Mouse (Mus musculus) neural tube, embryonic 14.5 days (tissue): Measurements from ENCODE around the gene Capn11. TPM values are rescaled to one million over a fixed set of nuclear protein-coding genes. Genes with fewer than 3 reads are reported as not detected.

ENCODE experiments used
- ATAC-seq: fragments of 200-750 bp; cut with Nextera tagmentation; 2 replicates; pipeline ENCODE4 v1.8.0; 2017; ENCODE audit warnings: low read depth, mild to moderate bottlenecking, moderate TSS enrichment, moderate library complexity
- H3K27ac ChIP-seq: fragments of 300-500 bp; sonication (generic); 2 replicates; pipeline ENCODE4 v1.5.1; 2014; ENCODE audit warnings: low read depth, mild to moderate bottlenecking, control low read depth, low read length, moderate library complexity, mixed read lengths
- H3K27me3 ChIP-seq: fragments of 300-500 bp; sonication (generic); 2 replicates; pipeline ENCODE4 v1.6.1; 2014; ENCODE audit warnings: low read length; ENCODE audit not compliant: control insufficient read depth, insufficient read depth
- H3K36me3 ChIP-seq: fragments of 300-500 bp; sonication (generic); 2 replicates; pipeline ENCODE4 v1.6.1; 2014; ENCODE audit warnings: low read length, mixed read lengths; ENCODE audit not compliant: control insufficient read depth, insufficient read depth
- H3K4me1 ChIP-seq: fragments of 300-500 bp; sonication (generic); 2 replicates; pipeline ENCODE4 v1.6.1; 2014; ENCODE audit warnings: low read length; ENCODE audit not compliant: control insufficient read depth, insufficient read depth
- H3K4me2 ChIP-seq: fragments of 300-500 bp; sonication (generic); 2 replicates; pipeline ENCODE4 v1.6.1; 2014; ENCODE audit warnings: mild to moderate bottlenecking, low read depth, low read length, control low read depth
- H3K4me3 ChIP-seq: fragments of 300-500 bp; sonication (generic); 2 replicates; pipeline ENCODE4 v1.5.1; 2014; ENCODE audit warnings: low read depth, low read length, control low read depth, mixed read lengths
- H3K9ac ChIP-seq: fragments of 300-500 bp; sonication (generic); replicated peaks from 2 replicates; pipeline ENCODE4 v1.6.1; 2014; ENCODE audit warnings: low read depth, mild to moderate bottlenecking, control low read depth, low read length, mixed read lengths
- H3K9me3 ChIP-seq: fragments of 300-500 bp; sonication (generic); 2 replicates; pipeline ENCODE4 v1.6.1; 2016; ENCODE audit warnings: low read length; ENCODE audit not compliant: control insufficient read depth
- WGBS: fragments of 180-500 bp; shearing (Covaris S2); extraction: QIAGEN DNeasy Blood & Tissue Kit; methylation state at CpG from one replicate; pipeline ENCODE4 v1.1.7; 2014; 5-methylcytosine and 5-hydroxymethylcytosine counted together
- polyA plus RNA-seq: library from polyadenylated mRNA; unstranded; fragments of >200 nt; fragmentation: Nextera tagmentation; extraction: Ambion mirVana; gene quantifications from 2 replicates; pipeline ENCODE4 v1.2.1, GENCODE M21; 2014

Gene Capn11
- polyA plus RNA-seq, 1 experiment from 2014 or later, result not detected

GRCm38 (mm10) chr17:45599446-45600242, 59.5 kb downstream of the Capn11 start, which contains the start of gene Slc29a1:
TSS of gene Slc29a1 (minus strand) at chr17:45599606.
- H3K27me3 ChIP-seq, result peaks cover 6% of the 10 kb centered on the region; the same call in 1 of the 2 replicates
- H3K4me2 ChIP-seq, result peak within 1 kb of the TSS; percentile 48
- H3K36me3 ChIP-seq, result no peaks in the 10 kb centered on the region
- no peaks in the 10 kb centered on the region for H3K9me3 ChIP-seq
- H3K9ac ChIP-seq, result 0 out of 2 replicates have a peak within 1 kb of the TSS, but pooled peaks have one; percentile 18
- 18% methylated on average over 32 of the region's 32 CpGs for WGBS
- ATAC-seq, result no peak
- no peak within 1 kb of the TSS for H3K27ac ChIP-seq
- peak within 1 kb of the TSS; percentile 13 for H3K4me3 ChIP-seq
- peaks cover 24% of the 10 kb centered on the region for H3K4me1 ChIP-seq

GRCm38 (mm10) chr17:45598891-45599290, 60.2 kb downstream of the Capn11 start:
- Histone ChIP-seq H3K27ac (no peak overlapping the region), H3K9ac (no peak overlapping the region), H3K27me3 (peaks cover 6% of the 10 kb centered on the region; the same call in 1 of the 2 replicates), H3K4me1 (peaks cover 30% of the 10 kb centered on the region), H3K4me3 (no peak overlapping the region), H3K4me2 (no peak overlapping the region; the same call in 1 of the 2 replicates), H3K9me3 (no peaks in the 10 kb centered on the region), H3K36me3 (no peaks in the 10 kb centered on the region)
- 46% methylated on average over 3 of the region's 3 CpGs for WGBS
- no peak for ATAC-seq

DNA sequence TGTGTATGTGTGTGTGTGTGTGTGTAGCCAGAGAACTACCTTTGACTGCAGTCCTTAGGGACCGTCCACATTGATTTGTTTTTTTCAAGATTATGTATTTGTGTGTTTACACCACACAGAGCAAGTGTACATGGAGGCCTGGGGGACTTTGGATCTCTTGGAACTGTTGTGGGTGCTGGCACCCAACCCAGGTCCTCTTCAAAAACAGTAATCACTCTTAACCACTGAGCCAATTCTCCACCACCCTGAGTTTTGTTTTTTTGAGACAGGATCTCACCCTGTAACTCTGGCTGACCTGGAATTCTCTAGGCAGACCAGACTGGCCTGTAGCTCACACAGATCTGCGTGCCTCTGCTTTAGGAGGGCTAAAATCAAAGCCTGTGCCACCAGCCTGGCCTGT, 60.7 kb downstream of the Capn11 start:
- ATAC-seq, result no peak
- WGBS, result 92% methylated on average over 2 of the region's 2 CpGs
- no peak overlapping the region for H3K4me2 ChIP-seq
- no peak overlapping the region for H3K4me3 ChIP-seq
- no peak overlapping the region for H3K9ac ChIP-seq
- no peak overlapping the region for H3K27ac ChIP-seq
- peaks cover 6% of the 10 kb centered on the region; the same call in 1 of the 2 replicates for H3K27me3 ChIP-seq
- no peaks in the 10 kb centered on the region for H3K9me3 ChIP-seq
- no peaks in the 10 kb centered on the region for H3K36me3 ChIP-seq
- peaks cover 30% of the 10 kb centered on the region for H3K4me1 ChIP-seq

- no peak for ATAC-seq
- Histone ChIP-seq H3K27me3 (peaks cover 6% of the 10 kb centered on the region; the same call in 1 of the 2 replicates), H3K4me1 (peaks cover 30% of the 10 kb centered on the region), H3K4me3 (no peak overlapping the region), H3K9me3 (no peaks in the 10 kb centered on the region), H3K4me2 (no peak overlapping the region), H3K27ac (no peak overlapping the region), H3K9ac (no peak overlapping the region), H3K36me3 (no peaks in the 10 kb centered on the region)
- 31% methylated on average over 3 of the region's 3 CpGs for WGBS
These were observed 61.3 kb downstream of the Capn11 start for GRCm38 (mm10) chr17:45597787-45598186.

- Histone ChIP-seq H3K4me1 (peaks cover 36% of the 10 kb centered on the region), H3K4me2 (no peak overlapping the region), H3K4me3 (no peak overlapping the region), H3K9ac (no peak overlapping the region), H3K36me3 (no peaks in the 10 kb centered on the region), H3K9me3 (no peaks in the 10 kb centered on the region), H3K27ac (peak overlapping the region; percentile 52; the same call in 1 of the 2 replicates), H3K27me3 (peaks cover 6% of the 10 kb centered on the region; the same call in 1 of the 2 replicates)
- WGBS, result 20% methylated on average over 11 of the region's 11 CpGs
- ATAC-seq, result peak; percentile 39; the same call in 1 of the 2 replicates
These were observed 62.3 kb downstream of the Capn11 start for GRCm38 (mm10) chr17:45596631-45597396.

GRCm38 (mm10) chr17:45595736-45596390, 63.3 kb downstream of the Capn11 start:
- Histone ChIP-seq H3K4me1 (peaks cover 36% of the 10 kb centered on the region), H3K4me2 (peak overlapping the region; percentile 89), H3K27ac (peak overlapping the region; percentile 29; the same call in 1 of the 2 replicates), H3K36me3 (no peaks in the 10 kb centered on the region), H3K9me3 (no peaks in the 10 kb centered on the region), H3K27me3 (no peaks in the 10 kb centered on the region; the same call in 1 of the 2 replicates), H3K4me3 (peak overlapping the region; percentile 42), H3K9ac (peak overlapping the region; percentile 57; the same call in 1 of the 2 replicates)
- WGBS, result 6% methylated on average over 16 of the region's 23 CpGs
- peak; percentile 32 for ATAC-seq

DNA sequence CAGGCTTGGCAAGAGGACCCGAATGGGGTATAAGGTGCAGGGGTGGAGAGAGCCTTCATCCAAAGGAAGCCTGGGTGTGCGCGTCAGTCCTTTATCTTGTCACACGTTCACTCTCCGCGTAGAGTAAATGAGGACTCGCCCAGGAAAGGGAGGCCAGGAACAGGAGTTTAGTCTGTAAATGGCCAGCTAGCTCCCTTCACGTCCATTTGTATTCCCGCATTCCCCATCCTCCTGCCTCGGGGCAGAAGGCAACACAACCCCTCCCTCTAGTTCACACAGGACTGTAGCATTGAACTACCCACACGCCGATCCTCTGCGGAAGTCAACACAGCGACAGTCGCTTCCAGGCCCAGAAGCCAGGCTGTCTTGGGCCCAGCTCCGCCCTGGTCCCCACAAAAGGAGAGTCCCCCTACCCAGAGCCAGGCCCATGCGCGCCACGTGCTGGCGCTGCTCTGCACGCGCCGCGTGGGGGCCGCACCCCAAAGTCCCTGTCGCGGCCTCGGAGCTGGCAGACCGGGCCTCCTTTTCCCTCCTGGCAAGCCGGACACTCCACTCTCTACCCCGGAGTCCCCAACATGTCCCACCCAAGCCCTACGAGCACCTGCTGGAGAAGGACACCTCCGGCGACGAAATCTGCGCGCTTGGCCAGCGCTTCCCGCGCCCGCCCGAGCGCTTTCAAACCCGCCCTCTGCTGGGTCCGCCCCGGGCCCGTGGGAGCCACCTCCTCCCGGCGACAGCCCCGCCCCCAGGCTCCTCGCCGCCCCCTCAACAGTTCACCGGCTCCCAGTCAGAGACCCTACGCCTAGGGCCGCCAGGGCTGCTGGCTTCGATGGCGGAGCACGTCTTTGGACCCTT, 64.0 kb downstream of the Capn11 start:
- ATAC-seq, result peak; percentile 75
- no peaks in the 10 kb centered on the region for H3K9me3 ChIP-seq
- peaks cover 36% of the 10 kb centered on the region for H3K4me1 ChIP-seq
- peak overlapping the region; percentile 89 for H3K4me2 ChIP-seq
- WGBS, result under 1% methylated on average over 58 of the region's 58 CpGs
- H3K4me3 ChIP-seq, result peak overlapping the region; percentile 42
- no peaks in the 10 kb centered on the region for H3K27me3 ChIP-seq
- H3K36me3 ChIP-seq, result no peaks in the 10 kb centered on the region
- H3K27ac ChIP-seq, result 0 out of 2 replicates have a peak overlapping the region, but pooled peaks have one; percentile 29
- H3K9ac ChIP-seq, result peak overlapping the region; percentile 57

DNA sequence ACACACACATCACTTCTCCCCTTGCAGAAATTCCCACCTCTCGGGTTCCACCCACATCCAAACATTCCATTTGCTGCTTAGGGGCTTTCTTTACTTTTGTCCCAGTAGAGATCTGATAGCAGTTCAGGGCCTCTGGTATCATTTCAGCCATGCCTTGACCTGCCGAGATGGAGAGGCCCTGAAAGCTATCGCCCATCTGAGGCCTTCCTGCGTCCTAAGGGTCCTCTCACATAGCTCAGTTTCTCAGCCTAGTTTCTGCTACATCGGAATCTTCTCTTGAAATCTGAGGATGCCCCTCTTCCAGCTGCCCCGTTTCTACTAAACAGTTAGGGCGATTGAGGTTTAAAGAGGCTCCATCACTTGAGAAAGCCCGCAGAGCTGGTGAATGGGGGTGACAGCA, 64.9 kb downstream of the Capn11 start:
- Histone ChIP-seq H3K4me2 (peak overlapping the region; percentile 89; the same call in 1 of the 2 replicates), H3K36me3 (no peaks in the 10 kb centered on the region), H3K9ac (no peak overlapping the region), H3K4me3 (peak overlapping the region; percentile 42), H3K4me1 (peaks cover 32% of the 10 kb centered on the region), H3K27ac (no peak overlapping the region), H3K9me3 (no peaks in the 10 kb centered on the region), H3K27me3 (no peaks in the 10 kb centered on the region)
- no peak for ATAC-seq
- 52% methylated on average over 8 of the region's 8 CpGs for WGBS
